Mouse (Mus musculus): ENCODE measurements around the gene 2610528A11Rik.
A peak's percentile ranks its signal among the peaks of the same experiment; 100 is the strongest.

The 2610528A11Rik gene

DNA sequence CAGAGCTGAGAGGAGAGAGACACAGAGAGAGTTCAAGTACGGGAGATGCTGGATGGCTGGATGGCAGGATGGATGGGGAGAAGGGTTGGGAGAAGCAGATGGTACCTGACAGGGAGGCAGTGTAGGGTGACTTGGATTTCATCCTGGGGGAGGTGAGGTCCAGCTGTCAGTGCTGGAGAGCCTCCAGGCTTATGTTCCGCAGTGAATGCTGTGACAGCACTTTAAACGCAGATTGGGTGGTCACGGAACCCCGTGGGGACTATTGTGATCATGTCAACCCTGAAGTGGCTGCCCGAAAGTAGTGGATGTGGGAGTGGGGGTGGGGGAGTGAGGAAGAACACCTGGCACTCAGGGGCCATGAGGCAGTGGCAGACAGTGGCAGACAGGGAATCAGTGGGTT is 19.4 kb downstream of the 2610528A11Rik start:
- no peak for DNase-seq (ENCODE audit: low spot score in 2 of 2)

DNA sequence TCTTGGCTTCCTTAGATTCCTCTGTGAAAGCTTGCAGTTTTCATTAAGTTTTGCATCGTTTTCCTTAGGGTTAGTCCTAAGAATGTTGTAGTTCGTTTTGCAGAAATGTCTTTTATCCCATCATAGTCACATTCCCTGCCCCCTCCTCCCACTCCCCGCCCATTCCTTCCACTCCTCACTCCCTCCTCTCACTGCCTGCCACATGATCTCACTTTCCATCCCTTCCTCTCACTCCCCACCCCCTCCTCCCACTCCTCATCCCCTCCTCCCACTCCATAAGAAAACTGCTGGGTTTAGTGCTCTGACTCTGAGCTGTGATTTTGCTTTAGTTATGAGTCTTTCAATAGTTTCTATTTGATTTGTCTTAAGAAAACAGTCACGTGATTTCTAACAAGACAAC is 30.1 kb downstream of the 2610528A11Rik start:
- no peak for DNase-seq (ENCODE audit: low spot score in 2 of 2)

DNA sequence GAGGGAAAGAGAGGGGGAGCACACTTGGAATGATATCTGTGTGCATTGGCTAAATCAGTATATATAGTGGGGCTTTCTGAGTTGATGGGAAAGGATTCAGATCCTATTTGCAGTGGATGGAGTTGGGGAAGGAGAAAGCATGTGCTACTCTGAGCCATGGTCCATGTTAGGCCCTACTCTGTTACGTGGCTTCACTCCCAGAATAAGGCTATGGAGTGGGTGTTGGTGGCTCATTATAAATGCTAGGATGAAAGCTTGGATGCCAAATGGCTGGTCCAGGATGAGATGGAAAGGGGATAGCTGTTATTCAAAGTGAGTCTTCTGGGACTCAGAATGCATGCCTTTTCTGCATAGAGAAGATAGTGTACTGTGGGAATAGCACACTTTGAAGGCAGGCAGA is 33.1 kb downstream of the 2610528A11Rik start:
- DNase-seq (ENCODE audit: low spot score in 2 of 2): no peak

- DNase-seq (ENCODE audit: low spot score in 2 of 2): no peak
Measured at GRCm38 (mm10) chr14:37068516-37068915, 45.3 kb downstream of the 2610528A11Rik start.

GRCm38 (mm10) chr14:37067629-37068028 is 46.2 kb downstream of the 2610528A11Rik start, which contains the start of gene Lrit2:
Gene Lrit2, plus strand, starts transcription at chr14:37067929.
- DNase-seq (ENCODE audit: low spot score in 2 of 2): no peak

DNA sequence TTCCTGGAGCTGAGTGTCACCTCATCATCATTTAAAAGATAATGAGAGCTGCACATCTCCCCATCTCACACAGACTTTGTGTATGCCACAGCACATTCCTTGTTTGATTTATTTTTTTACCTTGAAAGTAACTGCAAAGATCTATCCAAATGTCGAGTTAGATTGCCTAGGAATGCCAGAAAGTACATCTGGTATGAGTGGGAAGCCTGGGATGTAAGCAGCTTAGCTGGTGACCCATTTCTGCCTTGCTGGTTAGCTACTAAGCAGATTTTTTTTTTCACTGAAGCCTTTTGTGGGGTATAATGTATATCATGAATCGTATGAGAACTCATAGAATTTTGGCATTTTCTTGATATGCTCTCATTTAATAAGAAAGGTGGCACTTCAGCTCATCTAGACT is 47.2 kb downstream of the 2610528A11Rik start:
- peak in 1 of 2 experiments; percentile 39 for DNase-seq (ENCODE audit: low spot score in 2 of 2)

DNA sequence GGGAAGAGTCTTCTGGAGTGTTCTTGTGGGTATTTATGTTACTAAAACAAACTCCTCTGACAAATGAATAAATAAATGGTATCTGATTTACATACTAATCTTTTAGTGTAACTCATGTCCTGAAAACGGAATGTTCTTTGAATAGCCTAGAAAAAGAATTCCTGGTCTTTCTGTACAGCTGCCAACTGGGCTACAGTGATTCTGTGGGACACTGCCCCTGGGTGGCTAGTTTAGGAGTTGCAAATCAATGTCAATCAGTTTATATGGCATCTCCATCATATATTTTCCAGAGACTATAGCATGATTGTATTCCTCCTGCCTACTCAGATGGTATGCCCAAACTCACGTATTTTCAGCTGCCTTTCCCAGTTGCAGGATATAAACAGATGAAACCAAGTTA is 49.0 kb downstream of the 2610528A11Rik start:
- DNase-seq (ENCODE audit: low spot score in 2 of 2): no peak

All from right cerebral cortex, postnatal 36 days (tissue).